Mouse (Mus musculus) common myeloid progenitor, adult 5-6 weeks (primary cell): ENCODE measurements around the gene Armc5. TPM values are rescaled to one million over a fixed set of nuclear protein-coding genes. Genes with fewer than 3 reads are reported as not detected.

ENCODE experiments used
- ATAC-seq: replicated peaks from 2 replicates; pipeline ENCODE4 v1.8.0; 2016; ENCODE audit warnings: low read depth, mild to moderate bottlenecking, moderate TSS enrichment, inconsistent platforms; ENCODE audit not compliant: poor library complexity, severe bottlenecking
- total RNA-seq: library from RNA; stranded (forward); fragments of 200-1000, 187-1606 nt; gene quantifications from 2 replicates; pipeline ENCODE4 v1.2.3, GENCODE M21; 2017

Armc5 gene
- total RNA-seq, 1 experiment from 2014 or later, result 13.3 TPM

- no peak for ATAC-seq
Observed at GRCm38 (mm10) chr7:128244410-128245025, 7.4 kb downstream of the Armc5 start.

GRCm38 (mm10) chr7:128245547-128245946 is 8.4 kb downstream of the Armc5 start:
- ATAC-seq, result no peak

GRCm38 (mm10) chr7:128246496-128247391 is 9.6 kb downstream of the Armc5 start, which contains the start of gene Tgfb1i1:
Tgfb1i1 (plus strand) TSS chr7:128246812.
- ATAC-seq, result 0 out of 2 replicates have a peak, but pooled peaks have one; percentile 7

GRCm38 (mm10) chr7:128247443-128247842 is 10.3 kb downstream of the Armc5 start:
- ATAC-seq, result peak; percentile 60

GRCm38 (mm10) chr7:128248081-128249042 is 11.2 kb downstream of the Armc5 start:
- ATAC-seq, result no peak

GRCm38 (mm10) chr7:128249998-128250397 is 12.9 kb downstream of the Armc5 start:
- no peak for ATAC-seq

GRCm38 (mm10) chr7:128251946-128252345 is 14.8 kb downstream of the Armc5 start:
- ATAC-seq, result no peak

- peak; percentile 84 for ATAC-seq
Observed at GRCm38 (mm10) chr7:128252609-128253008, 15.5 kb downstream of the Armc5 start.

- no peak for ATAC-seq
Observed at GRCm38 (mm10) chr7:128254978-128255377, 17.8 kb downstream of the Armc5 start.

- ATAC-seq, result no peak
Observed at GRCm38 (mm10) chr7:128255757-128256156, 18.6 kb downstream of the Armc5 start.

- no peak for ATAC-seq
Observed at GRCm38 (mm10) chr7:128256783-128257334, 19.7 kb downstream of the Armc5 start.

- no peak for ATAC-seq
Observed at GRCm38 (mm10) chr7:128265411-128265810, 28.3 kb downstream of the Armc5 start, which contains the start of gene Slc5a2. Slc5a2 (plus strand) TSS chr7:128265657.

GRCm38 (mm10) chr7:128266056-128266455 is 28.9 kb downstream of the Armc5 start:
- no peak for ATAC-seq

GRCm38 (mm10) chr7:128267391-128267790 is 30.2 kb downstream of the Armc5 start:
- no peak for ATAC-seq

- ATAC-seq, result no peak
Observed at GRCm38 (mm10) chr7:128267813-128268212, 30.7 kb downstream of the Armc5 start.

- ATAC-seq, result peak; percentile 59
Observed at GRCm38 (mm10) chr7:128270431-128270850, 33.3 kb downstream of the Armc5 start.

GRCm38 (mm10) chr7:128271496-128271895 is 34.4 kb downstream of the Armc5 start:
- no peak for ATAC-seq

GRCm38 (mm10) chr7:128276051-128276450 is 38.9 kb downstream of the Armc5 start:
- ATAC-seq, result no peak

- no peak for ATAC-seq
Observed at GRCm38 (mm10) chr7:128279750-128280149, 42.6 kb downstream of the Armc5 start.

GRCm38 (mm10) chr7:128281765-128282164 is 44.6 kb downstream of the Armc5 start:
- ATAC-seq, result no peak
